Mouse (Mus musculus): ENCODE data around the gene Ccdc22. TPM values are rescaled to one million over a fixed set of nuclear protein-coding genes. Genes with fewer than 3 reads are reported as not detected.

The Ccdc22 gene
- polyA plus RNA-seq (2012; rRNA removed), result 31.7 and 33.4 TPM in 2 replicates

DNA sequence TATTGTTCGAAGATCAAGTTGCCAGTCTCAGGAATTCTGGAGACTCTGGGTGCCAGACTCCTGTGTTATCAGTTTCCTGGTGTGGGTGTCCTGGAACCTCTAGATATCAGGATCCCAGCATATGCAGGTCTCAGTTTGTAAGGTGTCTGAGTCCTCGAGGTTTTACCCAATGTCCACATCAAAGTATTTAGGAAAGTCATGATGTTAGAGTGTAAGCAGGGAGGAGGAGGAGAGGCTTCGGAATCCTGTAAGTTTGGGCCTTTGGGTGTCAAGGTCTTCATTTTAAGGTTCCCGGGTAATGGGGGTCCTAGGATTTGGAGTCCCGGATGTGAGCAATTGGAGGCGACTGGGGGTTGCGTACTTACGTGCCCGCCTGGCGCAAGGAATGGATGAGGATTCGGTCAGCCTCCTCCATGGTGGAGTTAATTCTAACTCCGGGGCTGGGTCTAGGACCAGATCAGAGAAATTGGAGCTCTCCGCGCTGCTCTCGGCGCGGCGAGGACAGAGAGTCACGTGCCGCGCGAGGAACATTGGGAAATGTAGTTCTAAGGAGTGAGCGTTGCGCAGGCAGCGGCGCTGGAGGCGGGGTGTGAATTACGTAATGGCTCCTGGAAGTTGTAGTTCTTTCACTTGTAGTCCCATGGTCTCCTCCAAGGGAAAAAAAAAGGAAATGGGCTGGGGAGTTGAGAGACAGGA, at the start of gene Ccdc22:
Gene Ccdc22 (minus strand): TSS at position 639 of the 696 bp plus-strand sequence.
- TF ChIP-seq POLR2A (IDR thresholded peaks at IDR 0.05; ENCODE audit: borderline replicate concordance, insufficient read depth, low read length) (peak; percentile 50; the same call in 1 of the 2 replicates), CTCF (IDR thresholded peaks at IDR 0.05; ENCODE audit: borderline replicate concordance, insufficient read depth, low read depth, low read length) (no peak)
- Histone ChIP-seq H3K27ac (ENCODE audit: insufficient read depth, low read length) (peak within 1 kb of the TSS; percentile 32; the same call in 1 of the 2 replicates), H3K4me3 (replicated peaks; ENCODE audit: insufficient read depth, low read depth, low read length) (peak within 1 kb of the TSS; percentile 76), H3K4me1 (ENCODE audit: control insufficient read depth, insufficient read depth, low read length) (peaks cover 3% of the 10 kb centered on the region; the same call in 1 of the 2 replicates), H3K27me3 (ENCODE audit: control insufficient read depth, insufficient read depth, low read length) (no peaks in the 10 kb centered on the region)
- peak; percentile 80 to 89 for DNase-seq
- 8% methylated on average over 28 of the region's 28 CpGs for whole genome bisulfite sequencing

DNA sequence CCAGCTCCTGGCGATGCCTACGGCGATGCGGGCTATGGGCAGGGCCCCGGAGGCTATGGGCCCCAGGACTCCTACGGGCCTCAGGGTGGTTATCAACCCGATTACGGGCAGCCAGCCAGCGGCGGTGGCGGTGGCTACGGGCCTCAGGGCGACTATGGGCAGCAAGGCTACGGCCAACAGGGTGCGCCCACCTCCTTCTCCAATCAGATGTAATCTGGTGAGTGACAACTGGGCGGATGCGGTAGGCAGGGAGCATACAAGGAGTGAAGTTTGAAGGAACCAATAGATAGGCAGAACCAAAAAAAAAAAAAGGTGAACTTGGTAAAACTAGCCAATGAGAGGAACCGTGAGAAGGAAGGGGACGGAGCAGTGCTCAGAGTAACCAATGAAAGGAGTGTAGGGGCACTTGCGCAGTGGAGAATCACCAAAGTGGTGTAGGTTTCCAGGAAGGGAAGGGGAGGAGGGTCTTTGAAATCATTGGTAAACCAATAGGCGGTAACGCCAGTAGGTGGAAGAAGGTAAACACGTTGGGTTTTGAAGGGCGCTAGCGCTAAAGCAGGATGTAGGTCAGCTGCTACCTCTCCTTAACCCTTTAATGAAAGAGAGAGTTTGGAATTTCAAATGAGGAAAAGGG, 43.5 kb upstream of the Ccdc22 start:
- no peaks in the 10 kb centered on the region for H3K27me3 ChIP-seq (ENCODE audit: control insufficient read depth, insufficient read depth, low read length)
- WGBS, result 8% methylated on average over 25 of the region's 25 CpGs
- TF ChIP-seq POLR2A (IDR thresholded peaks at IDR 0.05; ENCODE audit: borderline replicate concordance, insufficient read depth, low read length), result peak; percentile 30; the same call in 1 of the 2 replicates
- TF ChIP-seq CTCF (IDR thresholded peaks at IDR 0.05; ENCODE audit: borderline replicate concordance, insufficient read depth, low read depth, low read length), result no peak
- H3K4me3 ChIP-seq (replicated peaks; ENCODE audit: insufficient read depth, low read depth, low read length), result peak overlapping the region; percentile 37
- peak; percentile 61 to 72 for DNase-seq
- peak overlapping the region; percentile 23 for H3K27ac ChIP-seq (ENCODE audit: insufficient read depth, low read length)
- H3K4me1 ChIP-seq (ENCODE audit: control insufficient read depth, insufficient read depth, low read length), result peaks cover 3% of the 10 kb centered on the region; the same call in 1 of the 2 replicates

DNA sequence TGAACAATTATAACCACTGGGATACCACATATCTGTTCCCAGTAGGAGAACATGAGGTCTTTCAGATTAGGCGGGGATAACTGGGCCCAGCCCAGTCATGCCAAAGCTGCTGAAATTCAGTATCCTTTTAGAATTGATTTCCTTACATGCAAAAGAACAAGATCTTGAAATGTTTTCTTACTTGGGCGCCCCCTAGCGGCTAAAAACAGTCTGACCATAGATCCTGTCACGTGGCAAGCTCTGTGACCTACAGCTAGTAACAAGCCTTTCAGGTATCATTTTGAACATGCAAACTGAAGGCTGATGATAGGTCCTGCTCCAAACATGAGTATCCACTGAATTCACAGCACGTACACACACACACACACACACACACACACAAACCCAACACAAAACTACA, 40.0 kb upstream of the Ccdc22 start:
- peak; percentile 71 to 82 for DNase-seq
- Histone ChIP-seq H3K27ac (ENCODE audit: insufficient read depth, low read length) (no peak overlapping the region), H3K27me3 (ENCODE audit: control insufficient read depth, insufficient read depth, low read length) (no peaks in the 10 kb centered on the region), H3K4me3 (replicated peaks; ENCODE audit: insufficient read depth, low read depth, low read length) (no peak overlapping the region), H3K4me1 (ENCODE audit: control insufficient read depth, insufficient read depth, low read length) (peaks cover 6% of the 10 kb centered on the region; the same call in 1 of the 2 replicates)
- WGBS, result 5% methylated on average over 5 of the region's 5 CpGs
- TF ChIP-seq POLR2A (IDR thresholded peaks at IDR 0.05; ENCODE audit: borderline replicate concordance, insufficient read depth, low read length) (no peak), CTCF (IDR thresholded peaks at IDR 0.05; ENCODE audit: borderline replicate concordance, insufficient read depth, low read depth, low read length) (peak; percentile 42; the same call in 1 of the 2 replicates)

DNA sequence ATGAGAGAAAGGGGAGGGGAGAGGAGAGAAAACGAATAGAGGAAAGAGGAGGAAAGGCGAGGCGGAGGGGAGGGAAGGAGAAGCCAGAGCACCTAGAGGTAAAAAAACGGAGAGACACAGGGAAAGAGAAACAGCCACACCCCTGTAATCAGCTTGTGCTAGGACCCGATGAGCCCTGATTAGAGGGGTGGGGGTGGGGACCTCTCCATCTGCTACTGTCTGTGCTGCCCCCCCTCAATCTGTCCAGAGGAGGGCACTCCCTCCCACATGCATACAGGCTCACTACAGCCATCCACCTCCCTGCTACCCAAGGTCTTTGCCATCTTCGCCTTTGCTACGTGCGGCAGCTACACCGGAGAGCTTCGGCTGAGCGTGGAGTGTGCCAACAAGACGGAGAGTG, 35.5 kb upstream of the Ccdc22 start:
- 11% methylated on average over 12 of the region's 12 CpGs for WGBS
- peak; percentile 32 to 37 for DNase-seq
- TF ChIP-seq POLR2A (IDR thresholded peaks at IDR 0.05; ENCODE audit: borderline replicate concordance, insufficient read depth, low read length) (no peak), CTCF (IDR thresholded peaks at IDR 0.05; ENCODE audit: borderline replicate concordance, insufficient read depth, low read depth, low read length) (no peak)
- Histone ChIP-seq H3K4me1 (ENCODE audit: control insufficient read depth, insufficient read depth, low read length) (peaks cover 6% of the 10 kb centered on the region; the same call in 1 of the 2 replicates), H3K27ac (ENCODE audit: insufficient read depth, low read length) (no peak overlapping the region), H3K27me3 (ENCODE audit: control insufficient read depth, insufficient read depth, low read length) (no peaks in the 10 kb centered on the region), H3K4me3 (replicated peaks; ENCODE audit: insufficient read depth, low read depth, low read length) (peak overlapping the region; percentile 55)

GRCm38 (mm10) chrX:7639536-7640325, 34.4 kb upstream of the Ccdc22 start:
- Histone ChIP-seq H3K4me1 (ENCODE audit: control insufficient read depth, insufficient read depth, low read length) (peaks cover 6% of the 10 kb centered on the region; the same call in 1 of the 2 replicates), H3K27ac (ENCODE audit: insufficient read depth, low read length) (peak overlapping the region; percentile 82), H3K27me3 (ENCODE audit: control insufficient read depth, insufficient read depth, low read length) (no peaks in the 10 kb centered on the region), H3K4me3 (replicated peaks; ENCODE audit: insufficient read depth, low read depth, low read length) (peak overlapping the region; percentile 100)
- TF ChIP-seq POLR2A (IDR thresholded peaks at IDR 0.05; ENCODE audit: borderline replicate concordance, insufficient read depth, low read length) (no peak), CTCF (IDR thresholded peaks at IDR 0.05; ENCODE audit: borderline replicate concordance, insufficient read depth, low read depth, low read length) (no peak)
- peak; percentile 56 to 68 for DNase-seq
- WGBS, result 9% methylated on average over 13 of the region's 13 CpGs

DNA sequence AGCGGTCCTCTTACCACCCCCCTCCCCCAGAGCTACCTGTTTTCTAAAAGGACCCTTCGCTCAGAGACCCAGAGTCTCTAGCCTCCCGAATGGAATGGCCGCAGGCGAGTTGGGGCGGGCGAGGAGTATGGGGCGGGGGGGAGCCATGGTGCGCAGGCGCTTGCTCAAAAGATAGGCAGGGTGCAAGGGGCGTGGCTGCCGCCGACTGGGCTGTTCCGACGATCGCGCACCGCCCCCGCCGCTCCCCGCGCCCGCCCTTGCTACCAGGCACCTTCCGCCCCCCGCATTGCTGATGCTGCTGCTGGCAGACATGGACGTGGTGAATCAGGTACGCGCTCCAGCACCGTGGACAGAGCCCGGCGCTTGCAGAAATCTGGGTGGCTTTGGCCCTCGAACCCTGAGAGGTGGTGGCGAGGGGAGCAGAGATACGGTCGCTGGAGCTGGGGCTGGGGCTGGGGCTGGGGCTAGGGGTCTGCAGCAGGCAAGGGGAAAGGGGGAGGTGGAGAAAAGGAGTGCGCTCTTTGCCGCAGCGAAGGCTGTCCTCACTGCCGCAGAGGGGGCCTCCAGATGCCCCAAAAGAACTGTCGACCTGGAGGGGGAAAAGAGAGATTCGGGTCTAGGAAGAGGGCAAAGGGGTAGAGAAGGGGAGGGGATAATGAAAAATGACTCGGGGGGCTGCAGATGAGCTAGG, 33.2 kb upstream of the Ccdc22 start, which contains the start of gene Syp:
Gene Syp (plus strand): TSS at position 71 of the 691 bp plus-strand sequence.
- Histone ChIP-seq H3K4me1 (ENCODE audit: control insufficient read depth, insufficient read depth, low read length) (peaks cover 3% of the 10 kb centered on the region; the same call in 1 of the 2 replicates), H3K27me3 (ENCODE audit: control insufficient read depth, insufficient read depth, low read length) (no peaks in the 10 kb centered on the region), H3K4me3 (replicated peaks; ENCODE audit: insufficient read depth, low read depth, low read length) (peak within 1 kb of the TSS; percentile 100), H3K27ac (ENCODE audit: insufficient read depth, low read length) (peak within 1 kb of the TSS; percentile 82)
- DNase-seq, result peak; percentile 93 to 94
- 8% methylated on average over 37 of the region's 42 CpGs for whole genome bisulfite sequencing
- no peak for TF ChIP-seq CTCF (IDR thresholded peaks at IDR 0.05; ENCODE audit: borderline replicate concordance, insufficient read depth, low read depth, low read length)
- peak; percentile 79 for TF ChIP-seq POLR2A (IDR thresholded peaks at IDR 0.05; ENCODE audit: borderline replicate concordance, insufficient read depth, low read length)

DNA sequence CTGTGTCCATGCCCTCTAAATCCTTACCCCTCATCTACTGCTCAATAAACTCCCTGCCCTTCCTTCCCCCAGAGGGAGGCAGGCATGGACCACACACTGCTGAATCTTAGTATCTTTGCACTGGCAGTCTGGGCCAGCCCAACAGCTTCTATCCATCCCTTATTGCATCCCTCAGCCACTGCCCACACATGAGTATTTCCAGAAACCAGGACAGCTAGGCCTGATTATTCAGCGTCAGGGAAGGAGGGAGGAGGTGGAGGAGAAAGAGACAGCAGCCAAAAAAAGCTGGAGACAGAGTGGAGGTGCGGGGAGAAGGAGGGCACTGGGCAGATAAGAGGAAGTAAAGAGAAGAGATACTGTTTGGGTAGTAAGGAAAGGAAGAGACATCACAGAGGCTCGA, 29.8 kb upstream of the Ccdc22 start:
- no peaks in the 10 kb centered on the region for H3K4me1 ChIP-seq (ENCODE audit: control insufficient read depth, insufficient read depth, low read length)
- WGBS, result 41% methylated on average over 3 of the region's 3 CpGs
- TF ChIP-seq CTCF (IDR thresholded peaks at IDR 0.05; ENCODE audit: borderline replicate concordance, insufficient read depth, low read depth, low read length) (no peak), POLR2A (IDR thresholded peaks at IDR 0.05; ENCODE audit: borderline replicate concordance, insufficient read depth, low read length) (no peak)
- no peaks in the 10 kb centered on the region for H3K27me3 ChIP-seq (ENCODE audit: control insufficient read depth, insufficient read depth, low read length)
- DNase-seq, result no peak
- H3K27ac ChIP-seq (ENCODE audit: insufficient read depth, low read length), result no peak overlapping the region
- no peak overlapping the region for H3K4me3 ChIP-seq (replicated peaks; ENCODE audit: insufficient read depth, low read depth, low read length)
